Mouse (Mus musculus): ENCODE data around the gene Nucb1. TPM values are rescaled to one million over a fixed set of nuclear protein-coding genes. Genes with fewer than 3 reads are reported as not detected.

Nucb1 gene
- polyA plus RNA-seq (2014; fragmentation: Nextera tagmentation; extraction: Ambion mirVana): 115 and 134 TPM in 2 replicates

DNA sequence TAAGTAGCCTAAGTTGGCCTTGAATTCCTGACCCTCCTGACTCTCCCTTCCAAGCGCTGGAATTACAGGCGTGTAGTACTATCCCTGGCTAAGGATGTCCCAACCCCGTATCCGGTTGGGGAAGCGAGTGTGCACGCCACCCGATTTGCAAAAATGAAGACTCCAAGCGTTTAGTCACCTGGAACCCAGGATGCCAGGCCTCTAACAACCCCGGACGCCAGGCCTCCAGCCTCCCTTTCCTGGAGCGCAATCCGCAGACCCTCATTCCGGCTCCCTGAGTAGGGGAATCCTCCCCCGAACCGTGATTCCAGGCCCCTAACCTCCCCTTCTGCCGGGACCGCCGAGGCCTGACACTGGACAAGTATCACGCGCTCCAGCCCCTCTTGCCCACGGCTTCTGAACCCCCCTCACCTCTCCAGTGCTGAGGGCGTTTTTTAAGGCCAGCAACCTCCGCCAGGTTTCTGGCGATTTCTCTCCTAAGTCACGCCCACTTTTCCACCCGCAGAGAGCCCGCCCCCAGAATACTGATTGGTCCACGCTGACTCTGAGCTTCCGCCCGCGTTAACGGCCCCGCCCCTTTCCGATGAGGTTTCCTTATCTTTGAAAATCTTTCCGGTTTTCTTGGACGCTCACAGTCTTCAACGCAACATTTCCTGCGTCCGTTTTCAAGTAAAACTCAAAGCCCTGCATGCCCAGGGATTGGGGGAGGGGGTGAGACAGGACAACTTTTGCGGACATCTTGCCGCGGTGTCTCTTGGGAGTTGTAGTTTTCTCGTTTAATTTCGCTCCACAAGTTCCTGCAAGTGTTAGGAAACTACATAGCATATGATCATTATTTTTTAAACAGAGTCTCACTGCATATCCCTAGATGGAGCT, at the start of gene Nucb1:
TSS of gene Nucb1 (minus strand) at position 495 of the 876 bp plus-strand sequence.
- Histone ChIP-seq H3K4me3 (ENCODE audit: low read depth, low read length) (peak within 1 kb of the TSS; percentile 68), H3K27me3 (ENCODE audit: control insufficient read depth, insufficient read depth, low read length) (no peaks in the 10 kb centered on the region), H3K4me2 (ENCODE audit: low read depth, low read length) (peak within 1 kb of the TSS; percentile 97), H3K9me3 (ENCODE audit: control insufficient read depth, low read length) (no peaks in the 10 kb centered on the region), H3K27ac (ENCODE audit: low read depth, low read length) (peak within 1 kb of the TSS; percentile 8), H3K9ac (replicated peaks; ENCODE audit: low read depth, low read length) (peak within 1 kb of the TSS; percentile 76), H3K36me3 (ENCODE audit: control insufficient read depth, insufficient read depth, low read length) (no peaks in the 10 kb centered on the region), H3K4me1 (ENCODE audit: control insufficient read depth, insufficient read depth, low read length) (peaks cover 10% of the 10 kb centered on the region)
- under 1% methylated on average over 44 of the region's 44 CpGs for WGBS
- peak; percentile 92 for ATAC-seq (ENCODE audit: low read depth)

DNA sequence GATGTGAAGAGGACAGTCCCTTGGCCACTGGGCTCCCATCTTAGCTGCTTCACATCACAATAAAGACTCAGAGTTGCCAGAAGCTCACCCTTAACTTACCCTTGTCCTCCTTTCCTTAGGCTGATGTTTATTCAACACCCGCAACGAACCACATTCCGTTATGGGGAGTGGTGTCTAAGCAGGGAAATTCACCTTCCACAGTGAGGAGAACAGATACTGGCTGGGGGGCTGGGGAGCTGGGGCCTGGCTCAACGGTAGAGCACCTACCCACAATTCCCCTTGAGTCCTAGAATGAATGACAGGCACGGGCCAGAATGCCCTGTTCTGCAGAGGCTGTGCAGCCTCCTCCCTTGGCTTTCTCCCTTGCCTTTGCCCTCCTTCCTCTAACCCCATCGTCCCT, 48.7 kb upstream of the Nucb1 start:
- Histone ChIP-seq H3K9me3 (ENCODE audit: control insufficient read depth, low read length) (no peaks in the 10 kb centered on the region), H3K36me3 (ENCODE audit: control insufficient read depth, insufficient read depth, low read length) (no peaks in the 10 kb centered on the region), H3K4me1 (ENCODE audit: control insufficient read depth, insufficient read depth, low read length) (no peaks in the 10 kb centered on the region), H3K4me2 (ENCODE audit: low read depth, low read length) (no peak overlapping the region), H3K27me3 (ENCODE audit: control insufficient read depth, insufficient read depth, low read length) (no peaks in the 10 kb centered on the region), H3K27ac (ENCODE audit: low read depth, low read length) (no peak overlapping the region), H3K4me3 (ENCODE audit: low read depth, low read length) (no peak overlapping the region), H3K9ac (replicated peaks; ENCODE audit: low read depth, low read length) (no peak overlapping the region)
- 80% methylated on average over 5 of the region's 6 CpGs for WGBS
- no peak for ATAC-seq (ENCODE audit: low read depth)

DNA sequence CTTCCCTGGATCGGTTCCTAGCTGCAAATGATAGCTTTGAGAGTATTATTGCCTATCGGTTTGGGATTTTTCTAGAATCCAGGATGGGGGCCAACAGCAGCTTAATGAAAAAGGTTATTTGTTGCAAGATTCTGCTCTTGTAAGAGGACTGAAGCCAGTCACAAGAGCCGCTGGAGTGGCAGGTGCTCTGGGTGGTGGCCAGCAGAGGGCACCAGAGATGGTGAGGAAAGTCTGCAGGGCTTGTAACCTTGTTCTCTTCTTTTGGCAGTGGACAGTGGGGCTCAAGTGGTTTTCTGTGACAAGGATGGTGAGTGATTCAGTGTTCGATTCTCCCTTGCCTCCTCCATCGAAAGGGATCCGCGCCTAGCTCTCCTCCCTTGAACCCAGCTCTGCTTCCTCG, 45.6 kb upstream of the Nucb1 start:
- ATAC-seq (ENCODE audit: low read depth): no peak
- H3K4me2 ChIP-seq (ENCODE audit: low read depth, low read length): no peak overlapping the region

DNA sequence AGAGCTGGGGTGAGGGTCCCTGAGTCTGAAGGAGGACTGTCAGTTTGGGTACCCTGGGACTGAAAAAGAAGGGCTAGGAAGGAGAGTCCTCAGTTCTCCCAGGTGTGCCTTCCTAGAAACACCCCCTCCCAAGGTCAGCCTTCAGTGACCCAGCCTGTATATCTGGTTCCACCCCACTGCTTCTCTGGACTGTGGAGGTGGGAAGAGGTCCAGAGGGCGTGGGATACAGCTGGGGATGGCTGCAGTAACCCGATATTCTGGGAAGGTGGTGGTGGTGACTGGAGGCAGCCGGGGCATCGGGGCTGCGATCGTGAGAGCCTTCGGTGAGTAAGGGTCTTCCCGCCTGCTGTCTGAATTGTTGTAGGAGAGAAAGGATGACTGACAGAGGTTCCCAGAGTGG, 44.5 kb upstream of the Nucb1 start, which contains the start of gene Hsd17b14:
TSS of gene Hsd17b14 (plus strand) at position 150 of the 400 bp plus-strand sequence.
- WGBS: 51% methylated on average over 8 of the region's 8 CpGs
- Histone ChIP-seq H3K4me1 (ENCODE audit: control insufficient read depth, insufficient read depth, low read length) (no peaks in the 10 kb centered on the region), H3K27ac (ENCODE audit: low read depth, low read length) (no peak within 1 kb of the TSS), H3K4me2 (ENCODE audit: low read depth, low read length) (no peak within 1 kb of the TSS), H3K4me3 (ENCODE audit: low read depth, low read length) (no peak within 1 kb of the TSS), H3K9me3 (ENCODE audit: control insufficient read depth, low read length) (no peaks in the 10 kb centered on the region), H3K36me3 (ENCODE audit: control insufficient read depth, insufficient read depth, low read length) (no peaks in the 10 kb centered on the region), H3K9ac (replicated peaks; ENCODE audit: low read depth, low read length) (no peak within 1 kb of the TSS), H3K27me3 (ENCODE audit: control insufficient read depth, insufficient read depth, low read length) (no peaks in the 10 kb centered on the region)
- no peak for ATAC-seq (ENCODE audit: low read depth)

More for the DNA sequence above, 45.6 kb upstream of the Nucb1 start:
- Histone ChIP-seq H3K9ac (replicated peaks; ENCODE audit: low read depth, low read length) (no peak overlapping the region), H3K4me3 (ENCODE audit: low read depth, low read length) (no peak overlapping the region), H3K36me3 (ENCODE audit: control insufficient read depth, insufficient read depth, low read length) (no peaks in the 10 kb centered on the region), H3K27me3 (ENCODE audit: control insufficient read depth, insufficient read depth, low read length) (no peaks in the 10 kb centered on the region), H3K4me1 (ENCODE audit: control insufficient read depth, insufficient read depth, low read length) (no peaks in the 10 kb centered on the region), H3K27ac (ENCODE audit: low read depth, low read length) (no peak overlapping the region), H3K9me3 (ENCODE audit: control insufficient read depth, low read length) (no peaks in the 10 kb centered on the region)
- 23% methylated on average over 8 of the region's 8 CpGs for WGBS

DNA sequence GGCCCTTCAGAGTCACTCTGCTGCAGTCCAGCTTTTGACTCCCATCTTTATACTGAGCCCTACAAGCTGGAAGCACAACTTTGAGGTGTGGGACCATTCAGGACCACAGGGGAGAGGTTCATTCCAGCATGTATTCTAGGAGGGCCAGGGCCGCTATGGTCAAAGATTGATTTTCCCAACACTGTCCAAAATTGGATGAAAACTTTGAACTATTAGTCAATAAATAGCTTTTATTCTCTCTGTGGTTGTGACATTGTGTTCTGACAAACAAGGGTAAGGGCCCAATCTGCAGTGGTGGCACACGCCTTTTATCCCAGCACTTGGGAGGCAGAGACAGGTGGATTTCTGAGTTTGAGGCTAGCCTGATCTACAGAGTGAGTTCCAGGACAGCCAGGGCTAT, 43.8 kb upstream of the Nucb1 start:
- WGBS: 95% methylated on average over 2 of the region's 2 CpGs
- H3K4me3 ChIP-seq (ENCODE audit: low read depth, low read length): no peak overlapping the region
- no peak overlapping the region for H3K27ac ChIP-seq (ENCODE audit: low read depth, low read length)
- no peaks in the 10 kb centered on the region for H3K9me3 ChIP-seq (ENCODE audit: control insufficient read depth, low read length)
- H3K9ac ChIP-seq (replicated peaks; ENCODE audit: low read depth, low read length): no peak overlapping the region
- no peaks in the 10 kb centered on the region for H3K36me3 ChIP-seq (ENCODE audit: control insufficient read depth, insufficient read depth, low read length)
- H3K4me1 ChIP-seq (ENCODE audit: control insufficient read depth, insufficient read depth, low read length): no peaks in the 10 kb centered on the region
- no peaks in the 10 kb centered on the region for H3K27me3 ChIP-seq (ENCODE audit: control insufficient read depth, insufficient read depth, low read length)
- H3K4me2 ChIP-seq (ENCODE audit: low read depth, low read length): no peak overlapping the region
- ATAC-seq (ENCODE audit: low read depth): no peak

DNA sequence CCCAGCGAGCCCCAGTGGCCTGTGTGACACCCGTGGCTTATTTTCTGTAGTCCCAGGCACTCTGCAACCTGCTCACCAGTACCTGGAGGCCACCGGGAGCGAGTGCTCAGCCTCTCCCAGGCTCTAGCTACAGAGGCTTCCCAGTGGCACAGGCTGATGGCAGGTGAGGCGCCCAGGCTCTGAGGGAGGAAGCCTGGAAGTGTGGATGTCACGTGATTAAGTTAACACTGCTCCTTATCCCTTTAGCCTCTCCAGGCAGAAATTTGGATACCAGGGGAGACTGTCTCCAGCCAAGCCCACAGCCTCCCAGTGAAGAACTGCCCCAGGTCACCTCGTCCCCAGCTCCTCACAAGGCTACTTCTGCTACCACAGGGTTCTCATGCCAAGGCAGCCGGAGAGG, 43.3 kb upstream of the Nucb1 start:
- no peaks in the 10 kb centered on the region for H3K4me1 ChIP-seq (ENCODE audit: control insufficient read depth, insufficient read depth, low read length)
- no peaks in the 10 kb centered on the region for H3K9me3 ChIP-seq (ENCODE audit: control insufficient read depth, low read length)
- H3K4me2 ChIP-seq (ENCODE audit: low read depth, low read length): no peak overlapping the region
- H3K27me3 ChIP-seq (ENCODE audit: control insufficient read depth, insufficient read depth, low read length): no peaks in the 10 kb centered on the region
- H3K4me3 ChIP-seq (ENCODE audit: low read depth, low read length): no peak overlapping the region
- 81% methylated on average over 8 of the region's 8 CpGs for WGBS
- no peak overlapping the region for H3K27ac ChIP-seq (ENCODE audit: low read depth, low read length)
- H3K36me3 ChIP-seq (ENCODE audit: control insufficient read depth, insufficient read depth, low read length): no peaks in the 10 kb centered on the region
- H3K9ac ChIP-seq (replicated peaks; ENCODE audit: low read depth, low read length): no peak overlapping the region
- no peak for ATAC-seq (ENCODE audit: low read depth)

DNA sequence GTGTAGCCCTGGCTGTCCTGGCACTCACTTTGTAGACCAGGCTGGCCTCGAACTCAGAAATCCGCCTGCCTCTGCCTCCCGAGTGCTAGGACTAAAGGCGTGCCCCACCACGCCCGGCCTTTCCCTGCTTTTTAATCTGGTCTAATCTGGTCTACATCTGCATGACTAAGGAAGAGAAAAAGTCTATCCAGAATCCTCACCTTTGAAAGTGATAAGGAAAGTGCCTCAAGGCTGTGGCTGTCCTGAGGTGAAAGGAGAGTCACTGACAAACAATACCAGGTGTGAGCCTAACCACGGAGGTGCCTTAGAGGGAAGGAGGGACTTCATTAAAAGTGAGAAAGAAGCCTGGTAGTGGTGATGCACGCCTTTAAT, 41.3 kb upstream of the Nucb1 start:
- no peaks in the 10 kb centered on the region for H3K4me1 ChIP-seq (ENCODE audit: control insufficient read depth, insufficient read depth, low read length)
- H3K9ac ChIP-seq (replicated peaks; ENCODE audit: low read depth, low read length): no peak overlapping the region
- no peaks in the 10 kb centered on the region for H3K36me3 ChIP-seq (ENCODE audit: control insufficient read depth, insufficient read depth, low read length)
- no peak overlapping the region for H3K4me2 ChIP-seq (ENCODE audit: low read depth, low read length)
- H3K4me3 ChIP-seq (ENCODE audit: low read depth, low read length): no peak overlapping the region
- 82% methylated on average over 8 of the region's 8 CpGs for WGBS
- no peaks in the 10 kb centered on the region for H3K9me3 ChIP-seq (ENCODE audit: control insufficient read depth, low read length)
- ATAC-seq (ENCODE audit: low read depth): no peak
- no peak overlapping the region for H3K27ac ChIP-seq (ENCODE audit: low read depth, low read length)
- no peaks in the 10 kb centered on the region for H3K27me3 ChIP-seq (ENCODE audit: control insufficient read depth, insufficient read depth, low read length)

DNA sequence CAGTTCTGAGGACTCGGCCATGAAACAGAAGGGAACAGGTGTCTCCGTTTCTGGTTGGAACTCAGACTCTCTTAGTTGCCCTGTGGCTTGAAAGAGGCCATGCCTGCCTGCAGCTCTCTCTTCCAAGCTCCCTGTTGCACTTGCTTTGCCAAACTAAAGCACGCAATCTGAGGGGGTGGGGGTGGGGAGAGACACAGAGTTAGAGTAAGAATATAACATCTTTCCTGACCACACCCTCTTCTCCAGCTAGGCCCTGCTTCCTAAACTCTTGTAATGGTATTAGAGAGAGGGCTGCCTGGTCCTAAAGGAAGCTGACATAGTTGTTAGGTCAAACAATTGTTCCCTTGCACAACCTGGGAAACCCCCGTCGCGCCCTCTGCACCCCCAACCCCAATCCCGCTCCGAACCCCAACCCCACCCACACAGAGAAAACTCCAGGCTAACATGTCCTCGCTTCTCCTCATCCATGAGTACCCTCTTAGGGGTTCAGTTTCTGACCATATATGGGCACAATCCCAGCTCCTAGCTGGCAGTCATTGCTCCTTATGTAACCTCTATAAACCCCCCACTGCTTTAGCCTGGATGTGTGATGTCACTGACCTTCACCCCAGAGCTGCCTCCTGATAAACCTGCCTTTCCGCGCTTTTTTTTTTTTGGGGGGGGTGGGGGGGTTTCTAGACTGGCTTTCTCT, 40.8 kb upstream of the Nucb1 start:
- no peak for ATAC-seq (ENCODE audit: low read depth)
- WGBS: 76% methylated on average over 11 of the region's 11 CpGs
- no peak overlapping the region for H3K9ac ChIP-seq (replicated peaks; ENCODE audit: low read depth, low read length)

More for the DNA sequence above, 40.8 kb upstream of the Nucb1 start:
- Histone ChIP-seq H3K36me3 (ENCODE audit: control insufficient read depth, insufficient read depth, low read length) (no peaks in the 10 kb centered on the region), H3K27me3 (ENCODE audit: control insufficient read depth, insufficient read depth, low read length) (no peaks in the 10 kb centered on the region), H3K4me2 (ENCODE audit: low read depth, low read length) (no peak overlapping the region), H3K27ac (ENCODE audit: low read depth, low read length) (no peak overlapping the region), H3K4me1 (ENCODE audit: control insufficient read depth, insufficient read depth, low read length) (no peaks in the 10 kb centered on the region), H3K4me3 (ENCODE audit: low read depth, low read length) (no peak overlapping the region), H3K9me3 (ENCODE audit: control insufficient read depth, low read length) (no peaks in the 10 kb centered on the region)
